In the genomic region with DNA sequence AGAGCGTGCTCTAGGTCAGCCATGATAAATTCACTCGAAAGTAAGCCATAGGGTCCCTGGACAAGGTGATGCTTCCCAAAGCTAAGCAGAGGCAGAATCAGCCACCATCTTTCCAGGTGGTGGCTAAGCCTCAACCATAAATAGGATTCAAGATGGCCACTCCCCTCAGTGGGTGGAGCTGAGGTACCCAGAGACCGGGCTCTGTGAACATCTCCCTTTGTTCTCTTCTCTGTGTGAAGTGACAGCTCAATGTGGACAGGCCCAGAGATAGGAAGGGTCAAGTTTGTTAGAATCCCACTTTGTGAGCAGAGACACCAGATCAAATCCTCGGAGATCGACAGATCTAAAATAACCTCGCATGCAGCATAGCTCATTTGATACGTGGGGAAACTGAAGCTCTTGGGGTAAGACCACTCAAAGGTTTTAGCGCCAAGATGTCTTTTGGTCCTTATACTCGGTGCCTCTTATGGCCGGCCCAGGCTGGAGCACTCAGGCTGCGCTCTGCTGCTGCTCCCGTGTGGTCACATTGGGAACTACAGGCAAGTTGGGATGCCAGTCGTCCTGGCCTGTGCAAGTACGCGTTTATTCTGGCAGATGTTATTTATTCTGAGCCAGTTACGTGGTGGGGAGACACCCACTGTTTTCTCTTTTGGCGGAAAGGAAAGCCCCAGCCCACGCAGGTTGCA, we compare ENCODE assay signal across 8 mouse cellular contexts. TPM values are rescaled to one million over a fixed set of nuclear protein-coding genes. Genes with fewer than 3 reads are reported as not detected.
A peak's percentile ranks its signal among the peaks of the same experiment; 100 is the strongest.
DNase-seq lines count a peak whose midpoint lies in the region; ATAC-seq lines count a peak whose summit lies in the region.

No protein-coding gene starts in this region.

- H3K4me1 ChIP-seq in heart, embryonic 16.5 days (ENCODE audit: control insufficient read depth, insufficient read depth, low read length): no peaks in the 10 kb centered on the region; the same call in 1 of the 2 replicates
- peaks cover 5% of the 10 kb centered on the region; the same call in 1 of the 2 replicates for H3K4me1 ChIP-seq in liver, embryonic 13.5 days (replicated peaks)
- H3K4me1 ChIP-seq in neural tube, embryonic 11.5 days (ENCODE audit: control insufficient read depth, insufficient read depth, low read length): no peaks in the 10 kb centered on the region; the same call in 1 of the 2 replicates
- peaks cover 6% of the 10 kb centered on the region; the same call in 1 of the 2 replicates for H3K4me1 ChIP-seq in stomach, embryonic 16.5 days (ENCODE audit: control insufficient read depth, insufficient read depth, low read length)

- no peaks in the 10 kb centered on the region for H3K36me3 ChIP-seq in heart, embryonic 16.5 days (ENCODE audit: control insufficient read depth, insufficient read depth)
- H3K36me3 ChIP-seq in liver, embryonic 13.5 days: no peaks in the 10 kb centered on the region
- no peaks in the 10 kb centered on the region for H3K36me3 ChIP-seq in neural tube, embryonic 11.5 days (ENCODE audit: control insufficient read depth, insufficient read depth, low read length)
- no peaks in the 10 kb centered on the region for H3K36me3 ChIP-seq in stomach, embryonic 16.5 days (ENCODE audit: control insufficient read depth, insufficient read depth, low read length)

- WGBS in heart, embryonic 16.5 days: 5% methylated on average over 18 of the region's 18 CpGs
- WGBS in liver, embryonic 13.5 days (ENCODE audit: insufficient replicate concordance): 5% methylated on average over 18 of the region's 18 CpGs
- 7% methylated on average over 18 of the region's 18 CpGs for WGBS in neural tube, embryonic 11.5 days
- WGBS in stomach, embryonic 16.5 days: 5% methylated on average over 18 of the region's 18 CpGs

- DNase-seq in B cell, adult 2 months: peak; percentile 84 to 85
- DNase-seq in brain, embryonic 18.5 days (ENCODE audit: low read depth, low spot score): peak; percentile 36
- DNase-seq in fibroblast of lung, adult 2 months (ENCODE audit: low read depth): peak; percentile 55
- DNase-seq in kidney, postnatal 25 days: peak; percentile 82 to 90
- peak; percentile 54 for DNase-seq in liver, embryonic 13.5 days
- peak; percentile 85 for DNase-seq in neural tube, embryonic 11.5 days (ENCODE audit: low spot score)

- no peak overlapping the region for H3K4me2 ChIP-seq in heart, embryonic 16.5 days (ENCODE audit: low read depth, low read length)
- H3K4me2 ChIP-seq in liver, embryonic 13.5 days: no peak overlapping the region
- H3K4me2 ChIP-seq in neural tube, embryonic 11.5 days (ENCODE audit: low read depth): peak overlapping the region; percentile 4; the same call in 1 of the 2 replicates
- no peak overlapping the region for H3K4me2 ChIP-seq in stomach, embryonic 16.5 days (ENCODE audit: low read depth, low read length)

- H3K9ac ChIP-seq in heart, embryonic 16.5 days (ENCODE audit: low read length): no peak overlapping the region
- no peak overlapping the region for H3K9ac ChIP-seq in liver, embryonic 13.5 days
- H3K9ac ChIP-seq in neural tube, embryonic 11.5 days (ENCODE audit: low read length): no peak overlapping the region; the same call in 1 of the 2 replicates
- H3K9ac ChIP-seq in stomach, embryonic 16.5 days (ENCODE audit: low read length): no peak overlapping the region

- H3K27ac ChIP-seq in heart, embryonic 16.5 days (ENCODE audit: low read length): no peak overlapping the region
- H3K27ac ChIP-seq in liver, embryonic 13.5 days: no peak overlapping the region
- no peak overlapping the region for H3K27ac ChIP-seq in neural tube, embryonic 11.5 days (ENCODE audit: low read depth, low read length)
- no peak overlapping the region for H3K27ac ChIP-seq in stomach, embryonic 16.5 days (ENCODE audit: low read length)

- peak; percentile 85 for ATAC-seq in heart, embryonic 16.5 days (replicated peaks; ENCODE audit: extremely low read depth, insufficient read depth, low FRiP score)
- ATAC-seq in liver, embryonic 13.5 days (ENCODE audit: low read depth): no peak
- ATAC-seq in neural tube, embryonic 11.5 days (ENCODE audit: insufficient read depth, low FRiP score, low TSS enrichment): peak; percentile 31; the same call in 1 of the 2 replicates
- ATAC-seq in stomach, embryonic 16.5 days (ENCODE audit: insufficient read depth, low FRiP score): peak; percentile 70; the same call in 1 of the 2 replicates

- peaks cover 3% of the 10 kb centered on the region; the same call in 1 of the 2 replicates for H3K9me3 ChIP-seq in heart, embryonic 16.5 days (replicated peaks; ENCODE audit: control insufficient read depth, low read length)
- no peaks in the 10 kb centered on the region for H3K9me3 ChIP-seq in liver, embryonic 13.5 days (replicated peaks)
- no peaks in the 10 kb centered on the region for H3K9me3 ChIP-seq in neural tube, embryonic 11.5 days (ENCODE audit: control insufficient read depth, low read length)
- H3K9me3 ChIP-seq in stomach, embryonic 16.5 days (replicated peaks; ENCODE audit: control insufficient read depth, low read length): no peaks in the 10 kb centered on the region; the same call in 1 of the 2 replicates

- H3K4me3 ChIP-seq in heart, embryonic 16.5 days (ENCODE audit: low read length): no peak overlapping the region
- H3K4me3 ChIP-seq in liver, embryonic 13.5 days (replicated peaks): no peak overlapping the region
- no peak overlapping the region for H3K4me3 ChIP-seq in neural tube, embryonic 11.5 days (ENCODE audit: low read depth, low read length)
- no peak overlapping the region for H3K4me3 ChIP-seq in stomach, embryonic 16.5 days (replicated peaks; ENCODE audit: low read length)

- H3K27me3 ChIP-seq in heart, embryonic 16.5 days (ENCODE audit: control insufficient read depth, insufficient read depth, low read length): 0 out of 2 replicates have a peak, but pooled peaks cover 2% of the 10 kb centered on the region
- peaks cover 28% of the 10 kb centered on the region for H3K27me3 ChIP-seq in liver, embryonic 13.5 days
- H3K27me3 ChIP-seq in neural tube, embryonic 11.5 days (ENCODE audit: control insufficient read depth, insufficient read depth, low read length): no peaks in the 10 kb centered on the region
- H3K27me3 ChIP-seq in stomach, embryonic 16.5 days (ENCODE audit: control insufficient read depth, insufficient read depth, low read length): no peaks in the 10 kb centered on the region

RNA-seq across cellular contexts. Expression of gene Csnk1e, which starts 11.4 kb away (rescaled TPM):
- polyA plus RNA-seq in heart, embryonic 16.5 days (2015; fragmentation: Nextera tagmentation; extraction: Ambion mirVana): 54.0 and 70.2 TPM in 2 replicates
- polyA plus RNA-seq in liver, embryonic 13.5 days (2015; fragmentation: Nextera tagmentation; extraction: Ambion mirVana): 10.4 and 11.4 TPM in 2 replicates
- 192 and 213 TPM in 2 replicates for polyA plus RNA-seq in neural tube, embryonic 11.5 days (2014; fragmentation: Nextera tagmentation; extraction: Ambion mirVana)
- 34.5 and 35.0 TPM in 2 replicates for polyA plus RNA-seq in stomach, embryonic 16.5 days (2015; fragmentation: Nextera tagmentation; extraction: Ambion mirVana)

RNA-seq across cellular contexts. Expression of gene Kcnj4, which starts 38.3 kb away (rescaled TPM):
- 0.22 and 0.44 TPM in 2 replicates for polyA plus RNA-seq in heart, embryonic 16.5 days (2015; fragmentation: Nextera tagmentation; extraction: Ambion mirVana)
- polyA plus RNA-seq in liver, embryonic 13.5 days (2015; fragmentation: Nextera tagmentation; extraction: Ambion mirVana): not detected in 2 replicates
- polyA plus RNA-seq in neural tube, embryonic 11.5 days (2014; fragmentation: Nextera tagmentation; extraction: Ambion mirVana): not detected in 2 replicates
- not detected in 2 replicates for polyA plus RNA-seq in stomach, embryonic 16.5 days (2015; fragmentation: Nextera tagmentation; extraction: Ambion mirVana)

RNA-seq across cellular contexts. Expression of gene Kdelr3, which starts 49.5 kb away (rescaled TPM):
- 69.2 and 69.8 TPM in 2 replicates for polyA plus RNA-seq in heart, embryonic 16.5 days (2015; fragmentation: Nextera tagmentation; extraction: Ambion mirVana)
- 6.2 and 6.4 TPM in 2 replicates for polyA plus RNA-seq in liver, embryonic 13.5 days (2015; fragmentation: Nextera tagmentation; extraction: Ambion mirVana)
- polyA plus RNA-seq in neural tube, embryonic 11.5 days (2014; fragmentation: Nextera tagmentation; extraction: Ambion mirVana): 12.1 and 16.9 TPM in 2 replicates
- polyA plus RNA-seq in stomach, embryonic 16.5 days (2015; fragmentation: Nextera tagmentation; extraction: Ambion mirVana): 109 and 111 TPM in 2 replicates

Comparison
In these comparisons a context has a peak if more than half of its experiments do, and no peak if none do; other contexts are left out.
1. DNase-seq: peak in every context shown above with its lines; median percentile 86 in kidney, postnatal 25 days; 85 in neural tube, embryonic 11.5 days; 84 in B cell, adult 2 months; 55 in fibroblast of lung, adult 2 months; 54 in liver, embryonic 13.5 days; 36 in brain, embryonic 18.5 days.